Mouse (Mus musculus): ENCODE measurements around the gene Prdm16. TPM values are rescaled to one million over a fixed set of nuclear protein-coding genes. Genes with fewer than 3 reads are reported as not detected.
A peak's percentile ranks its signal among the peaks of the same experiment; 100 is the strongest.

Prdm16 gene
- polyA plus RNA-seq, 1 experiment from 2014 or later: 11.8 TPM

- H3K27me3 ChIP-seq (ENCODE audit: control insufficient read depth, insufficient read depth, low read depth, low read length): no peaks in the 10 kb centered on the region
- H3K27ac ChIP-seq (ENCODE audit: low read length): no peak overlapping the region
- no peak overlapping the region for H3K4me2 ChIP-seq (ENCODE audit: low read length)
- H3K4me1 ChIP-seq (ENCODE audit: control insufficient read depth, insufficient read depth, low read length): peaks cover 15% of the 10 kb centered on the region
- no peak for ATAC-seq
- 92% methylated on average over 5 of the region's 5 CpGs for WGBS
- no peak overlapping the region for H3K4me3 ChIP-seq (ENCODE audit: low read depth, low read length)
- no peaks in the 10 kb centered on the region for H3K36me3 ChIP-seq (ENCODE audit: control insufficient read depth, insufficient read depth, low read length)
- no peak overlapping the region for H3K9ac ChIP-seq (ENCODE audit: low read depth, low read length)
- no peaks in the 10 kb centered on the region for H3K9me3 ChIP-seq (replicated peaks; ENCODE audit: control insufficient read depth, low read length, poor library complexity, severe bottlenecking)
These were observed 78.6 kb downstream of the Prdm16 start for GRCm38 (mm10) chr4:154558041-154558440.

DNA sequence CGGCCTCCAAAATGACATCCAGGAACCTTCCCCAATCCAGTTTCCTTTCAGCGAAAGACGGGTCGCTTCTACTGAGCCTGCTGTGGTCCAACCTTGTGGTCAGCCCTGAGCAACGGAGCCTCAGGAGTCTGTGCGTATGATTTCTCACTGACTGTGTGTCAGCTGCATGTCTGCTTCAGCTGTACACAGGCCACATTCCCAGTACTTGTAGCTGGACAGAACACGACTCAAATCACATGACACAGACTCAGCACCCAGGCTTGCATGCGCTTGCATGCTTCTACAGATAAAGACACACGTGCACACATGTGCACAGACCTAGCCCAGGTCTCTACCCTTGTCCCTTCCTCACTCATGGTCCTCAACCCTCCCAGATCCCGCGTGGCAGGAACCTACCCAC lies 79.5 kb downstream of the Prdm16 start:
- no peak overlapping the region for H3K4me2 ChIP-seq (ENCODE audit: low read length)
- H3K27me3 ChIP-seq (ENCODE audit: control insufficient read depth, insufficient read depth, low read depth, low read length): no peaks in the 10 kb centered on the region
- H3K4me1 ChIP-seq (ENCODE audit: control insufficient read depth, insufficient read depth, low read length): peaks cover 15% of the 10 kb centered on the region
- H3K27ac ChIP-seq (ENCODE audit: low read length): no peak overlapping the region
- WGBS: 83% methylated on average over 11 of the region's 11 CpGs
- no peaks in the 10 kb centered on the region for H3K36me3 ChIP-seq (ENCODE audit: control insufficient read depth, insufficient read depth, low read length)
- no peaks in the 10 kb centered on the region for H3K9me3 ChIP-seq (replicated peaks; ENCODE audit: control insufficient read depth, low read length, poor library complexity, severe bottlenecking)
- H3K4me3 ChIP-seq (ENCODE audit: low read depth, low read length): no peak overlapping the region
- H3K9ac ChIP-seq (ENCODE audit: low read depth, low read length): no peak overlapping the region
- no peak for ATAC-seq

GRCm38 (mm10) chr4:154556418-154556817 lies 80.3 kb downstream of the Prdm16 start:
- H3K9ac ChIP-seq (ENCODE audit: low read depth, low read length): no peak overlapping the region
- peak overlapping the region; percentile 28; the same call in 1 of the 2 replicates for H3K4me2 ChIP-seq (ENCODE audit: low read length)
- WGBS: 30% methylated on average over 11 of the region's 11 CpGs
- no peaks in the 10 kb centered on the region for H3K27me3 ChIP-seq (ENCODE audit: control insufficient read depth, insufficient read depth, low read depth, low read length)
- peak; percentile 25; the same call in 1 of the 2 replicates for ATAC-seq
- H3K9me3 ChIP-seq (replicated peaks; ENCODE audit: control insufficient read depth, low read length, poor library complexity, severe bottlenecking): no peaks in the 10 kb centered on the region
- H3K4me1 ChIP-seq (ENCODE audit: control insufficient read depth, insufficient read depth, low read length): peaks cover 15% of the 10 kb centered on the region
- no peaks in the 10 kb centered on the region for H3K36me3 ChIP-seq (ENCODE audit: control insufficient read depth, insufficient read depth, low read length)
- H3K4me3 ChIP-seq (ENCODE audit: low read depth, low read length): no peak overlapping the region
- H3K27ac ChIP-seq (ENCODE audit: low read length): no peak overlapping the region

DNA sequence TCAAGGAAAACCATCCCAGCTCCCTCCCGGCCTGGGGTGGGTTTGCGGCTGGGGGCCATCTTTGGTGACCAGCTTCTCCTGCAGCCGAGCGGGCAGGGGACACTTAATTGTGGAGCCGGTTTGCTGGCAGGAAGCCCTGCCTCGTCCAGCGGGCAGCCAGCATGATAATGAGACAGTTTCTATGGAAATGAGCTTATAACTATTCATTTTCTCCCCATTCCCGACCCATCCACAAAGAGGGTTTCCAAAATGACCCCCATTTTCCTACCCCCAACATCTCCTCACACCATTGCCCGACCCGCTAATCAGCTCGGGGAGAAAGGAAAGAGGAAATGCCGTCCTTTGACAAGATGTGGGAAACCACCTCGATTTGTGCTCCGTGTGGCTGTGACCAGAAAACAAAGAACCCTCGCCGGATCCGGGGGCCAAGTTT lies 86.7 kb downstream of the Prdm16 start:
- H3K27me3 ChIP-seq (ENCODE audit: control insufficient read depth, insufficient read depth, low read depth, low read length): peaks cover 3% of the 10 kb centered on the region
- peak overlapping the region; percentile 37 for H3K4me2 ChIP-seq (ENCODE audit: low read length)
- H3K9me3 ChIP-seq (replicated peaks; ENCODE audit: control insufficient read depth, low read length, poor library complexity, severe bottlenecking): no peaks in the 10 kb centered on the region
- peak; percentile 76 for ATAC-seq
- peak overlapping the region; percentile 22; the same call in 1 of the 2 replicates for H3K9ac ChIP-seq (ENCODE audit: low read depth, low read length)
- H3K4me3 ChIP-seq (ENCODE audit: low read depth, low read length): no peak overlapping the region
- H3K4me1 ChIP-seq (ENCODE audit: control insufficient read depth, insufficient read depth, low read length): peaks cover 12% of the 10 kb centered on the region
- no peaks in the 10 kb centered on the region for H3K36me3 ChIP-seq (ENCODE audit: control insufficient read depth, insufficient read depth, low read length)
- peak overlapping the region; percentile 51 for H3K27ac ChIP-seq (ENCODE audit: low read length)
- WGBS: 7% methylated on average over 17 of the region's 17 CpGs

GRCm38 (mm10) chr4:154549497-154549896 lies 87.2 kb downstream of the Prdm16 start:
- Histone ChIP-seq H3K27me3 (ENCODE audit: control insufficient read depth, insufficient read depth, low read depth, low read length) (peaks cover 3% of the 10 kb centered on the region), H3K9ac (ENCODE audit: low read depth, low read length) (0 out of 2 replicates have a peak overlapping the region, but pooled peaks have one; percentile 20), H3K36me3 (ENCODE audit: control insufficient read depth, insufficient read depth, low read length) (no peaks in the 10 kb centered on the region), H3K9me3 (replicated peaks; ENCODE audit: control insufficient read depth, low read length, poor library complexity, severe bottlenecking) (no peaks in the 10 kb centered on the region), H3K27ac (ENCODE audit: low read length) (peak overlapping the region; percentile 51), H3K4me2 (ENCODE audit: low read length) (peak overlapping the region; percentile 37; the same call in 1 of the 2 replicates), H3K4me1 (ENCODE audit: control insufficient read depth, insufficient read depth, low read length) (peaks cover 12% of the 10 kb centered on the region), H3K4me3 (ENCODE audit: low read depth, low read length) (no peak overlapping the region)
- no peak; the same call in 1 of the 2 replicates for ATAC-seq
- WGBS: 17% methylated on average over 11 of the region's 11 CpGs

DNA sequence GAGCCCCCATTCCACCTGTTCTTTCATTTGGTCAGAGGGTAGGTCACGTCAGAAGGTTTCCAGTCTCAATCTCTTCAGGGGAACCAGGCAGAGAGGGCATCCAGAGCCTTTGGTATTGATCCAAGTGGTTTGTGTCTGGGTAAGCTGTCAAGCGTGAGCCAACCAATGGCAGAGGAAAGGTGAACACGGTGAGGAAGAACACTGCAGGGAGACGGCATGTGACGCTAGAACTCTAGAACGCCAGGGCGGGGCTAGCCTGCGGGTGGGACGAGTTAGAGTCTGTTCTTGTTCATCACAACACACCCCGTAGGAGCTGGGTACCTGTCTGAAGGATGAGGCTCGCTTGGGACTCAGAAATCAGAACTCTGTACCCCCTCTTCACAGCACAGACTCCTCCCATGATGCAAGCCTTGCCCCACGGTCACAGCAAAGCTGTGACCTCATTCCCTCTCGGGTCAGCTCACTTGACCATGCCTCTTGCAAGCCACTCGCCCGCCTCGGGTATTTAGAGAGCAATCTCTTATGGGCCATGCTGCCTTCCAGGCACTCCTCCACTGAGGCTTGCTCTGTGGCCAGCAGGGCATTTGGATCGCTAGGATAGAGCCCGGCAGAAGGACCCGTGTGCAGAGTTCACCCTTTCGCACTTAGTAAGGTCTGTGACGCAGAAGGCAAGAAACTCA lies 89.4 kb downstream of the Prdm16 start:
- 79% methylated on average over 21 of the region's 21 CpGs for WGBS
- Histone ChIP-seq H3K4me2 (ENCODE audit: low read length) (no peak overlapping the region), H3K4me3 (ENCODE audit: low read depth, low read length) (no peak overlapping the region), H3K27me3 (ENCODE audit: control insufficient read depth, insufficient read depth, low read depth, low read length) (peaks cover 5% of the 10 kb centered on the region), H3K9ac (ENCODE audit: low read depth, low read length) (no peak overlapping the region), H3K27ac (ENCODE audit: low read length) (no peak overlapping the region), H3K4me1 (ENCODE audit: control insufficient read depth, insufficient read depth, low read length) (peaks cover 29% of the 10 kb centered on the region), H3K36me3 (ENCODE audit: control insufficient read depth, insufficient read depth, low read length) (no peaks in the 10 kb centered on the region), H3K9me3 (replicated peaks; ENCODE audit: control insufficient read depth, low read length, poor library complexity, severe bottlenecking) (no peaks in the 10 kb centered on the region)
- no peak for ATAC-seq

- no peaks in the 10 kb centered on the region for H3K36me3 ChIP-seq (ENCODE audit: control insufficient read depth, insufficient read depth, low read length)
- peaks cover 5% of the 10 kb centered on the region for H3K27me3 ChIP-seq (ENCODE audit: control insufficient read depth, insufficient read depth, low read depth, low read length)
- no peak overlapping the region for H3K27ac ChIP-seq (ENCODE audit: low read length)
- no peak overlapping the region for H3K9ac ChIP-seq (ENCODE audit: low read depth, low read length)
- WGBS: 63% methylated on average over 9 of the region's 9 CpGs
- H3K4me1 ChIP-seq (ENCODE audit: control insufficient read depth, insufficient read depth, low read length): peaks cover 35% of the 10 kb centered on the region
- no peak for ATAC-seq
- H3K4me3 ChIP-seq (ENCODE audit: low read depth, low read length): no peak overlapping the region
- no peak overlapping the region for H3K4me2 ChIP-seq (ENCODE audit: low read length)
- H3K9me3 ChIP-seq (replicated peaks; ENCODE audit: control insufficient read depth, low read length, poor library complexity, severe bottlenecking): no peaks in the 10 kb centered on the region
These were observed 91.4 kb downstream of the Prdm16 start for GRCm38 (mm10) chr4:154545296-154545695.

- Histone ChIP-seq H3K27me3 (ENCODE audit: control insufficient read depth, insufficient read depth, low read depth, low read length) (peaks cover 5% of the 10 kb centered on the region), H3K4me1 (ENCODE audit: control insufficient read depth, insufficient read depth, low read length) (peaks cover 24% of the 10 kb centered on the region), H3K9ac (ENCODE audit: low read depth, low read length) (no peak overlapping the region), H3K4me2 (ENCODE audit: low read length) (peak overlapping the region; percentile 6; the same call in 1 of the 2 replicates), H3K36me3 (ENCODE audit: control insufficient read depth, insufficient read depth, low read length) (no peaks in the 10 kb centered on the region), H3K9me3 (replicated peaks; ENCODE audit: control insufficient read depth, low read length, poor library complexity, severe bottlenecking) (no peaks in the 10 kb centered on the region), H3K4me3 (ENCODE audit: low read depth, low read length) (no peak overlapping the region), H3K27ac (ENCODE audit: low read length) (no peak overlapping the region)
- 16% methylated on average over 21 of the region's 21 CpGs for WGBS
- no peak for ATAC-seq
These were observed 92.8 kb downstream of the Prdm16 start for GRCm38 (mm10) chr4:154543921-154544320.

DNA sequence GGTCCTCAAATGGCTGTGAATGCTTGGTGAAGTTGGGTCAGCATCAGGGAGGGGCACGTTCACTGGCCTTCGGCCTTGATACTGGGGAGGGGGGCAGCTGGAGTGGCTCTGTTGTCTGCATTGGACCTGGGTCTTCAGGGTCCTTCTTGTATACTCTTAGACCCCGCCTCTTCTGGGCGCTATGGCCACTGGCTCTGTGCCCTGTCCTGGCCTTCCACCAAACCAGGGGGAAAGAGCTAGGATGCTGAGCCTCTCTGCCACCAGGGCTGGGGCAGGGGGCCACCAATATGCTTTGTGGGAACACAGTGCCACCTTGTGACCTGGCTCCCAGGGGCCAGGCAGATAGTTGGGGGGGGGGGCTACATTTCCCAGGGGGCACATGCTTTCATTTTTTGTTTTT lies 93.5 kb downstream of the Prdm16 start:
- WGBS: 43% methylated on average over 4 of the region's 4 CpGs
- Histone ChIP-seq H3K27ac (ENCODE audit: low read length) (no peak overlapping the region), H3K9ac (ENCODE audit: low read depth, low read length) (no peak overlapping the region), H3K4me2 (ENCODE audit: low read length) (no peak overlapping the region), H3K4me1 (ENCODE audit: control insufficient read depth, insufficient read depth, low read length) (peaks cover 24% of the 10 kb centered on the region), H3K9me3 (replicated peaks; ENCODE audit: control insufficient read depth, low read length, poor library complexity, severe bottlenecking) (no peaks in the 10 kb centered on the region), H3K4me3 (ENCODE audit: low read depth, low read length) (no peak overlapping the region), H3K27me3 (ENCODE audit: control insufficient read depth, insufficient read depth, low read depth, low read length) (peaks cover 5% of the 10 kb centered on the region), H3K36me3 (ENCODE audit: control insufficient read depth, insufficient read depth, low read length) (no peaks in the 10 kb centered on the region)
- peak; percentile 43; the same call in 1 of the 2 replicates for ATAC-seq

Measured in midbrain, embryonic 16.5 days (tissue).